Mouse (Mus musculus): ENCODE data around the gene Cdh13.

Gene Cdh13

DNA sequence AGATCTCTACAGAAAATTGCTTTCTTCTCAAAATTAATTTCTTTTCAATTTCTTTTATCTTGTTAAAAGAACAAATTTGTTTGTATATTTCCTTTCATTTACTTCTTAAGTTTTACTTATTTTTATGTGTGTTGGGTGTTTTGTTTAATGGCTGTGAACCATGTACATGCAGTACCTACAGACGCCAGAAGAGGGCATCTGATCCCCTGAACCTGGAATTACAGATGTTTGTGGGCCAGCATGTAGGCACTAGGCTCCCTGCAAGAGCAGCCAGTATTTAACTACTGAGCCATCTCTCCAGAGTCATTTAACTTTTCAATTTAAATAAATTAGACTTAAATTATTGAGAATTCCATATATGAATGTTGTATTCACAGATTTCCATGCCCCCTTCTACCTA is 941.0 kb downstream of the Cdh13 start:
- in situ Hi-C loops (cut with MboI, MseI), result loop anchor here in 1 of 2 experiments (5.0 to 10.0 kb wide), 2 partner anchors 78 to 650 kb away; no protein-coding TSS in a partner anchor

DNA sequence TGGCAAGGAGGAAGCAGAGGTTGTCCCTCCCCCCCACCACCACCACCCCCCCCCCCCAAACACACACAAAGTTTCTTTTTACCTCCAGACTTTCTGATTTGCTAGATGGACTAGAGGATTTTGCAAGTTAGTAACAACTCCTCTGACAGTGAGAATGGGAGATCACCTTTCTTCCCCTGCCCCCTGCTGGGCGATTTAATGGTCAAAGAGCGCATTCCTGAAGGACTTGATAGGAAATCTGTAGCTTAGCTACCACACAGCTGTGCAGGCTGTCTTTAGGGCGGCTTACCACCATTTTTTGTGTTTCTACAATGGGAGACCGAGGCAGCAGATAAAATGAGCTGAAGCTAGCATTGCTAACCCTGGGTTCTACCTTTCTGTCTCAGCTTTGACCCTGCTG is 961.6 kb downstream of the Cdh13 start:
- in situ Hi-C loops (cut with MboI, MseI), result no loop called here

- in situ Hi-C loops (cut with MboI, MseI), result no loop called here
Observed at GRCm38 (mm10) chr8:119245641-119246040, 962.1 kb downstream of the Cdh13 start.

DNA sequence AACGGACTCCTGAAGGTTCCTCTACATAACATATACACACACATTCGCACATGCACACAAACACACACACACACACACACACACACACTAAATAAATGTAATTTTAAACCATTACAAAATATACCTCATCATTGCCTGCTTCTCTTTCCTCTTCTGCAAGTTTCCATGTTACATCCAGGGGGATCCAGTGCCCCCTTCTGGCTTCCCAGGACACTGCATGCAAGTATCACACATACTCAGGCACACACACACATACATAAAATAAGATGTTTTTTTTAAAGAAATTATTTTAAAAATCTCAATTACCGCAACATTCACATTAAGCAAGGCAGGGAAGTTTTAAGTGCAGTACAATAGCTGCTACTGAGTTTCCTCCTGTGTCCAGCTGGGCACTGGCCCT is 970.8 kb downstream of the Cdh13 start:
- in situ Hi-C loops (cut with MboI, MseI), result no loop called here

DNA sequence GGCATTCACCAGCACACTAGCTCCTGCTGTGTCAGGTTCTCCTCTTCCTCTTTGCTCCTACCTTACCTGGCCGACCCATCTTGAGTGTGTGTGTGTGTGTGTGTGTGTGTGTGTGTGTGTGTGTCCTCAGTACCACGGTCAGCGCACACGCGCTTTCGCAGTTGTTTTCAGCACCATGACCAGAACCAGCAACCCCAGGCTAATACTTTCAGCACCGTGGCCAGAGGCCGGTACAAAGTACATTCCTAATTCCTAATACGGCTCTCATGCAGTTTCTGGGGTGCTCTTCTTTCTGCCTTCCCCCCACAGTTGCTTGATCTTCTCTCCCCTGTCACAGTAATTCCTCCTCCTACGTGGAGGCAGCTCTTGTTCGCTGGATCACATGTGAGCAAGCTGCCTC is 975.1 kb downstream of the Cdh13 start:
- in situ Hi-C loops (cut with MboI, MseI), result no loop called here

DNA sequence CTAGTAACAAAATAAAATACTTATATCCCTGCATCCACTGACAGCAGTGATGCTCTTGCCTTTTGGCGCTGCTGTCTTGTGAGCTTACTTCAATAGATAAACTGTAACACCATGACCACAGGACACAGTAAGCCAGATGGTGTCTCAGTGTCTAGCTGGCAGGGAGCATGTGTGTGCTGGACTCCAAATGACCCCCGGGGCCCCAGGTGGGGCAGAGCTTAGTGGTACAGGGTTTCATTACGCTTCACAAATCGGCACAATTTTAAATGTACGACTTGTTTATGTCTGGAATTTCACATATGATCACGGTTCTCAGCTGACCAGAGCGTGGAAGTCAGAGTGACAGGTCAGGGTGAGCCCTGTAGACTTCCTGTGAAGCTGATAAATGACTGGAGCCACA is 980.2 kb downstream of the Cdh13 start:
- in situ Hi-C loops (cut with MboI, MseI), result no loop called here

- in situ Hi-C loops (cut with MboI, MseI), result no loop called here
Observed at GRCm38 (mm10) chr8:119266304-119266703, 982.8 kb downstream of the Cdh13 start.

DNA sequence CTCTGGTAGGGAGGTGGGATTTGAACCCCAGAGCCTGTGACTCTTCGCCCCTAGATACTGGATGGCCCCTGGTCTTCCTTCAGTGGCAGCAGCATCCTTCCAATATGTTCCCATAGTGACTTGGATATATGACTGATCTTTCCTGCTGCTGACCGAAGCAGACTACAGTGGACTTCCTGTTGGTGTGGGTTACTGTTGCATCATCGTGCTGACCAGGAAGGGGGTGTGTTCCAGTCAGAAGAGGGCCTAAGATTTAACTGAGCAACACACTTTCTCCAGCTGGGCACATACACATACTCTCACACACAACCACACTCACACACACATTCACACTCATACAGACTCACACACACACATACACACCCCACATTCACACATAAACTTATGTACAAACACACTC is 986.0 kb downstream of the Cdh13 start:
- in situ Hi-C loops (cut with MboI, MseI), result no loop called here

DNA sequence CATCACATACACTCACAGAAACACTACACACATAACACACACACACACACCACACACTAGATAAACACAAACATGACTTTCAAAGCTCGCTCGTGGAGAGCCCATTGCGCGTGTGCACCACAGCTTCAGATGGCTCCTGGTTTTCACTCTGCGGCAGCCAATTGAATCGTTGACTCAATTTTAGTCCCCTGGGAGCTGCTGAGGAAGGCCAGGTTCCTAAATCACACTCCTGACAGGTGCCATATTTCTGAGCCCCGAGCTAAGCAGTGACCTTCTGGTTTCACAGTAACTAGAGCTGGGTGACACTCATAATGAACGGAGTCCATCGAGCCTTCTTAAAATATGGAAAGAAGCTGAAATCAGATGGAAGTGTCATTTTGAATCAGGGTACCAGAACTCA is 986.8 kb downstream of the Cdh13 start:
- in situ Hi-C loops (cut with MboI, MseI), result no loop called here

DNA sequence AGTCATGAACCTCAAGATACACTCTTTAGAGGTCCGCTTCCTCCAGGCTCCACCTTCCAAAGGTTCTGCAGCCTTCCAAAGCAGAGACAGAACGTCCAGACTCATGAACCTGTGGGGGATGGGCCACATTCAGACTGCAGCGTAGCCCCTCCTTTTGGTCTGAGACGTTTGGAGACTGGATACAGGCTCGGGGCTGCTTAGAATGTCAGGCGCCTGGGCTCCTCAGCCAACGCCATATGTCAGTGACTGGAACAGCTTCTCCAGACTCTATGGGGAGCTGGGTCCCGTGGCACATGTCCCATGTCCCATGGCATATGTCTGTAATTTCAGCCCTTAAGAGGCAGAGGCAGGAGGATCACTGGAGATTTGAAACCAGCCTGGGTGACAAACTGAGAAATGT is 989.4 kb downstream of the Cdh13 start:
- in situ Hi-C loops (cut with MboI, MseI), result no loop called here

DNA sequence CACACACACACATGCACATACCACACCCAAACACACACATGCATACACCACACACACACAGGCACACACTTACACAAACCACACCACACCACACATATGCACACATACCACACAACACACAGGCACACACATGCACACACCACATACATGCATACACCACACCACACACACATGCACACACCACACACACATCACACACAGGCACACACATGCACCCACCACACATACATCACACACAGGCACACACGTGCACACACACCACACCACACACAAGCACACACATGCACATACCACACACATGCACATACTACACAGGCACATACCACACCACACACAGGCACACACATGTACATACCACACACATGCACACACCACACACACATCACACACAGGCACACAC is 991.9 kb downstream of the Cdh13 start:
- in situ Hi-C loops (cut with MboI, MseI), result no loop called here

- in situ Hi-C loops (cut with MboI, MseI), result no loop called here
Observed at GRCm38 (mm10) chr8:119277047-119277451, 993.5 kb downstream of the Cdh13 start.

DNA sequence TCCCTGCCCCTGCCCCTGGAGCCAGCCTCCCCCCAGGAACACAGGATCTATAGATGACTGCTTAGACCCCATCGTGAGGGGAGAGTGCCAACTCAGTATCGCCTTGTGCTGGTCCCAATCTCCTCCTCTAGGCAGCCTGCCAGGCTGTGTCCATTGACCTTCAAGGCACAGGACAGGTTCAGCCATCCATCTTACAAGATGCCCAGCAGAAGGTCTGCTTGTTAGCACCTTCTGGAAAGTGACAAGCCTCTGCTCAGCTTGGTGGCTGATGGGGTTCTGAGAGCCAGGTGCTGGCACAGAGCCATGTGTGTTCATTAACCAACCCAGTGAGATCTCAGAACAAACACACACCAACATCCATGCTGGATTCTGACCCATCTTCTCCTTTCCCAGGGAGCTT is 998.2 kb downstream of the Cdh13 start:
- in situ Hi-C loops (cut with MboI, MseI), result no loop called here

DNA sequence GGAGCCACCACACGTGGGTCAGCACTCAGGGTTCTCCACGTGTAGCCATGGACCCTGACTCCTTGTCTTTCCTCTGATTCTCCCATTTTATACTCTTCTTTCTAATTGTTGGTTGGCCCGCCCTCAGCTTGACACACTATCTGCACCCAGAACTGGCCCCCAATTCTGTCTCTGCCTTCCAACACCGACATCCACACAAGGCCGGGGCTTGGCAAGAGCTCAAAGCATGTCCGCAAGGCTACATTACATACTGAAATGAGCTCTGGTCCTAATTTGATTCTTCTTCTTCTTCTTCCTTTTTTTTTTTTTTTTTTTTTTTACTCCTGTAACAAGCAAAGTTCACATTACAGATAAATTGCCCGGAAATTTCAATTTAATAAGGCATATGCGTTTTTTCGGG is 1001.0 kb downstream of the Cdh13 start:
- in situ Hi-C loops (cut with MboI, MseI), result no loop called here

DNA sequence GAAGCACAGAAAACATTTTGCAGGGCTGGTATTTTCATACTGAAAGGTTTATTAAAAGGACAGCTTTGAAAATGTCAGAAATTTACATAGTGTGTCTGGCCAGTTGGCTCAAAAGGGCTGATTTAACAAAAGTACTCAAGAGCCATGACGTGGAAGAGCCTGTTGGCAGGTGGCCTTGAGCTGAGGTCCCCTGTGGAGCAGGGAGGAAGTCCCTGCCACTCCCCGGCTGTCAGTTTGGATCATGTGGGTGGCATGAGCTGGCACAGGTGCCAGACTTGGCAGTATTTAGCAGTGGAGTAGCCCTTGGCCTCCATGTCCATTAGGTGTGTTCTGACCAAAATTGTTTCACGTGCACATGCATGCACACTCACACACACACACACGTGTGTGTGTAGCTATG is 1001.4 kb downstream of the Cdh13 start:
- in situ Hi-C loops (cut with MboI, MseI), result loop anchor here in 1 of 2 experiments (5.0 kb wide), 1 partner anchor 53 kb away; no protein-coding TSS in a partner anchor

GRCm38 (mm10) chr8:119295477-119295876 is 1011.9 kb downstream of the Cdh13 start:
- in situ Hi-C loops (cut with MboI, MseI), result loop anchor here in 1 of 2 experiments (10.0 kb wide), 1 partner anchor 1521 kb away; no protein-coding TSS in a partner anchor

DNA sequence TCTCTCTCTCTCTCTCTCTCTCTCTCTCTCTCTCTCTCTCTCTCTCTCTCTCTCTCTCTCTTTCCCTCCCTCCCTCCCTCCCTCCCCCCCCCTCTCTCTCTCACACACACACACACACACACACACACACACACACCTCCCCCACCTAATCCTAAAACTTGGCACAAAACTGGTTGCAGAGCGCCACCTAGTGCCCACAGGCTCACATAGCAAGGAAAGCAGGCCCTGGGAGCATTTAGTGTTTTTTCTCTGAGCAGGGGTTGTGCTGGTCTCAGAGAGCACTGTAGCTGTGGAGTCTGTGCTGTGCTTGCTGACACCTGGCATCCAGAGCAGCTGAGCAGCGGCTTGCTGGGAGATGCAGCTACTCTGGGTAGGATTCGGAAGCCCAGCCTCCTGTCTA is 1014.2 kb downstream of the Cdh13 start:
- in situ Hi-C loops (cut with MboI, MseI), result loop anchor here in 1 of 2 experiments (10.0 kb wide), 1 partner anchor 1523 kb away; no protein-coding TSS in a partner anchor

GRCm38 (mm10) chr8:119300335-119300734 is 1016.8 kb downstream of the Cdh13 start:
- in situ Hi-C loops (cut with MboI, MseI), result loop anchor here in 1 of 2 experiments (5.0 kb wide), 1 partner anchor 78 kb away; no protein-coding TSS in a partner anchor

GRCm38 (mm10) chr8:119304196-119304595 is 1020.7 kb downstream of the Cdh13 start:
- in situ Hi-C loops (cut with MboI, MseI), result loop anchor here in 1 of 2 experiments (5.0 kb wide), 1 partner anchor 82 kb away; no protein-coding TSS in a partner anchor

DNA sequence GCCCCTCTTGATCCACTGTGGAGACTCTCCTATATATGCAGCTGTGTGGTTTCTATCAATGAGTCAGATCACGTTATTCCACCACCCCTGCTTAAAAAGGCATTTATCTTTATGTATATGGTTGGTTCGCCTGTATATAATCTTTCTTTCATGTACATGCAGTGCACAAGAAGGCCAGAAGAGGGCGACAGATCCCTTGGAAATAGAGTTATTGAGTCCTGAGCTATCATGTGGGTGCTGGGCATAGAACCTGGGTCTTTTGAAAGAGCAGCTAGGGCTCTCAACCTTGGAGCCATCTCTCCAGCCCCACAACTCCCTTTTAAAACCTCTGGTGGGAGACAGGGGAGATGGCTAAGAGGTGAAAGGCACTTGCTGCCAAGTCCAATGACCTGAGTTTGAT is 1027.9 kb downstream of the Cdh13 start:
- in situ Hi-C loops (cut with MboI, MseI), result loop anchor here in 1 of 2 experiments (5.0 kb wide), 1 partner anchor 71 kb away; no protein-coding TSS in a partner anchor

DNA sequence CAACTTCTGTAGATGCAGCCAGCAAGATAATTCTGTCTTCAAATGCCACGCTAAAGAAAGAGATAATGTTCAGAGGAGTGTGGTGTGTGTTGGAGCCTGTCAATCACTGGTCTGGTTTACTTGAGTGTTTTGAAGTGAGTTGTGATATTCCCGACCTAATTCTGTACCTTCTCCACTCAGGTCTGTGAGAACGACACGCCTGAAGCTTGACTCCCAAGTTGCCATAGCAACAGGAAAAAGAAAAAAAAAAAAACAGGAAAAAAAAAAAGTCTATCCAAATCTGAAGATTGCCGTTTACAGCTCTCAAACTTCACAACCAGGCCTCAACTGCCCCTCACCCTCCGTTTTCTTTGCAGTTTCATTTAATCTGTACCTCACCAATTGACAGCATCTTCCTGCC is 1039.7 kb downstream of the Cdh13 start:
- in situ Hi-C loops (cut with MboI, MseI), result no loop called here

DNA sequence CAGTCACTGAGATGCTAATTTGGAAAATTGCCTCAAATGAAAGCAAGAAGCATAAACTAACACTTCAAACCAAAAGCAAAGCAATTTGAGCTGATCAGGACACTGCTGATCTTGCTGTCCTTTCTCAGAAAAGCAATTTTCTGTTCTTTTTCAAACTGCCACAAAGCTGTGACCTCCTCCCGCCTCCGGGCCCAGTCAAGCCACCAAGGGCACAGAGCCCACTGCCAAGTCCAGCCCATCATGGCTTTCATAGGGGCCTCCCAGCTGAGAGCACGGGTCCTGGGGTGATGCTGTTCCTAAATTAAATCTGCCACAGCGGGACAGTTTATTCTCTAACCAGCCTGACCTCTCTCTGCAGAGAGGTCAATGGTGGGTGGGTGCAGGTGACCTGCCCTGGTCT is 1056.0 kb downstream of the Cdh13 start:
- in situ Hi-C loops (cut with MboI, MseI), result no loop called here

- in situ Hi-C loops (cut with MboI, MseI), result no loop called here
Observed at GRCm38 (mm10) chr8:119343606-119344005, 1060.1 kb downstream of the Cdh13 start.
